Mouse (Mus musculus) MEL (cell line): ENCODE measurements at regions not wholly inside any gene's neighbourhood (a gene's known extent, or its start where the extent isn't known, plus 50 kb on each side); places are given as distances from the start of the nearest gene placed in this dataset.

Experiments used
- DNase-seq: peaks from one replicate; pipeline ENCODE4 v3.0.0; 2011; ENCODE audit warnings: low read depth, low spot score
- H3K27ac ChIP-seq: 2 replicates; pipeline ENCODE4 v1.5.1; 2012; ENCODE audit warnings: low read depth, mild to moderate bottlenecking, control low read depth, low read length, moderate library complexity; ENCODE audit not compliant: control insufficient read depth
- H3K27me3 ChIP-seq, 2 experiments: fragments of 150-350 bp in 1 of 2; sonication (generic) in 1 of 2; 2 replicates each; pipeline ENCODE4 v1.6.1; 2012; ENCODE audit warnings: low read length in 2 of 2, mild to moderate bottlenecking in 2 of 2, improper control_type of control experiment in 1 of 2, moderate library complexity in 1 of 2; ENCODE audit not compliant: insufficient read depth in 2 of 2, control insufficient read depth in 1 of 2
- H3K36me3 ChIP-seq, 2 experiments: 2 replicates each; pipeline ENCODE4 v1.6.1; 2012 to 2014; ENCODE audit warnings: low read length in 2 of 2, improper control_type of control experiment in 1 of 2, inconsistent platforms in 1 of 2, mild to moderate bottlenecking in 1 of 2; ENCODE audit not compliant: insufficient read depth in 2 of 2, control insufficient read depth in 1 of 2
- H3K4me1 ChIP-seq, 2 experiments: fragments of 150-350 bp in 1 of 2; sonication (generic) in 1 of 2; 2 replicates each; pipeline ENCODE4 v1.6.1; 2012; ENCODE audit warnings: low read length in 2 of 2, improper control_type of control experiment in 1 of 2, mild to moderate bottlenecking in 1 of 2; ENCODE audit not compliant: insufficient read depth in 2 of 2, control insufficient read depth in 1 of 2
- H3K4me3 ChIP-seq, 2 experiments: fragments of 150-350 bp in 1 of 2; sonication (generic) in 1 of 2; 2 replicates each; pipeline ENCODE4 v1.5.1; 2012; ENCODE audit warnings: low read depth in 2 of 2, low read length in 2 of 2, mild to moderate bottlenecking in 2 of 2, moderate library complexity in 2 of 2, control low read depth in 1 of 2, improper control_type of control experiment in 1 of 2; ENCODE audit not compliant: control insufficient read depth in 1 of 2, insufficient read depth in 1 of 2
- H3K79me2 ChIP-seq: 2 replicates; pipeline ENCODE4 v1.6.1; 2012; ENCODE audit warnings: mild to moderate bottlenecking, low read length, moderate library complexity; ENCODE audit not compliant: control insufficient read depth, poor library complexity, insufficient read depth
- H3K9ac ChIP-seq: 2 replicates; pipeline ENCODE4 v1.6.1; 2012; ENCODE audit warnings: low read depth, mild to moderate bottlenecking, control low read depth, low read length, moderate library complexity; ENCODE audit not compliant: control insufficient read depth, poor library complexity, severe bottlenecking
- H3K9me3 ChIP-seq: fragments of 150-350 bp; sonication (generic); replicated peaks from 2 replicates; pipeline ENCODE4 v1.6.1; 2012; ENCODE audit warnings: mild to moderate bottlenecking, low read length, improper control_type of control experiment, moderate library complexity; ENCODE audit not compliant: insufficient read depth
- CTCF ChIP-seq, 3 experiments: IDR thresholded peaks in 2 of 3; conservative IDR thresholded peaks in 1 of 3; 2 replicates each; pipeline ENCODE4 v1.5.1; 2011 to 2012; ENCODE audit warnings: low read length in 3 of 3, low read depth in 2 of 3, mild to moderate bottlenecking in 2 of 3, improper control_type of control experiment in 1 of 3, inconsistent platforms in 1 of 3, mixed read lengths in 1 of 3, moderate library complexity in 1 of 3; ENCODE audit not compliant: control insufficient read depth in 1 of 3, insufficient read depth in 1 of 3, poor library complexity in 1 of 3, severe bottlenecking in 1 of 3
- ETS1 ChIP-seq: IDR thresholded peaks from 2 replicates; pipeline ENCODE4 v1.6.1; 2012; ENCODE audit warnings: low read depth, mild to moderate bottlenecking, inconsistent platforms, low read length, improper control_type of control experiment, moderate library complexity
- HCFC1 ChIP-seq: IDR thresholded peaks from 2 replicates; pipeline ENCODE4 v1.6.1; 2012; ENCODE audit warnings: low read depth, mild to moderate bottlenecking, inconsistent platforms, low read length, improper control_type of control experiment, moderate library complexity
- MAFK ChIP-seq: IDR thresholded peaks from 2 replicates; pipeline ENCODE4 v1.6.1; 2011; ENCODE audit warnings: low read depth, mild to moderate bottlenecking, low read length, improper control_type of control experiment, borderline replicate concordance
- MXI1 ChIP-seq: IDR thresholded peaks from 2 replicates; pipeline ENCODE4 v1.6.1; 2011; ENCODE audit warnings: mild to moderate bottlenecking, low read depth, low read length, improper control_type of control experiment
- NELFE ChIP-seq: IDR thresholded peaks from 2 replicates; pipeline ENCODE4 v1.6.1; 2011; ENCODE audit warnings: low read depth, low read length, improper control_type of control experiment
- POLR2AphosphoS5 ChIP-seq: IDR thresholded peaks from 2 replicates; pipeline ENCODE4 v1.6.1; 2012; ENCODE audit warnings: low read depth, borderline replicate concordance, mild to moderate bottlenecking, inconsistent platforms, low read length, moderate library complexity, mixed read lengths
- RAD21 ChIP-seq: IDR thresholded peaks from 2 replicates; pipeline ENCODE4 v1.6.1; 2011; ENCODE audit warnings: mild to moderate bottlenecking, low read depth, low read length, improper control_type of control experiment
- TCF12 ChIP-seq: IDR thresholded peaks from 2 replicates; pipeline ENCODE4 v1.6.1; 2014; ENCODE audit warnings: low read depth, mild to moderate bottlenecking, inconsistent platforms, low read length, improper control_type of control experiment, moderate library complexity
- UBTF ChIP-seq: IDR thresholded peaks from 2 replicates; pipeline ENCODE4 v1.6.1; 2012; ENCODE audit warnings: low read depth, mild to moderate bottlenecking, inconsistent platforms, low read length, improper control_type of control experiment, moderate library complexity, borderline replicate concordance; ENCODE audit not compliant: insufficient read depth
- ZC3H11A ChIP-seq: IDR thresholded peaks from 2 replicates; pipeline ENCODE4 v1.6.1; 2012; ENCODE audit warnings: low read depth, mild to moderate bottlenecking, inconsistent platforms, low read length, improper control_type of control experiment
- ZKSCAN1 ChIP-seq: IDR thresholded peaks from 2 replicates; pipeline ENCODE4 v1.6.1; 2012; ENCODE audit warnings: low read depth, mild to moderate bottlenecking, inconsistent platforms, low read length, improper control_type of control experiment, moderate library complexity
- ZNF384 ChIP-seq: IDR thresholded peaks from 2 replicates; pipeline ENCODE4 v1.6.1; 2012; ENCODE audit warnings: low read depth, mild to moderate bottlenecking, inconsistent platforms, low read length, improper control_type of control experiment

GRCm38 (mm10) chr5:51764416-51764815 lies 196.9 kb upstream of the Ppargc1a start:
- peaks cover 0 to 4% of the 10 kb centered on the region in 2 experiments; a peak in 1 of 4 replicates for H3K4me1 ChIP-seq

DNA sequence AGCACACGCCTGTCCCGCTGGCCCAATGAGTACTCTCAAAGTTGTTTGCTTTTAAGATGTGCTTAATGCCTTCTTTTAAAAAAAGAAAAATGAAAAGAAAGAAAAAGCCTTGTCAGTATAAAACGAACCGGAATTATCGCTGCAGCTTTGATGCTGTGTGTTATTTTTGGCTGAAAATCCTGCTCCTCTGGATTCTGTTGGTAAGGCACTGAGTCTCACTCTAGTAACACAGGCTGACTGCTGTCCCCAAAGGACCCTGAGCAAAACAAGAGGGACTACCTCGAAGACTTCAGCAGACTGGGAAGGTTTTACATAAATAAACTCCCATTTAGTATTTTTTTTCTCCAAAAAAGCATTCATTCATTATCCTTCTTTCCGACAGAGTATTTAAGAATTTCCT lies 196.1 kb upstream of the Ppargc1a start:
- H3K9ac ChIP-seq = no peak overlapping the region
- no peaks in the 10 kb centered on the region for H3K9me3 ChIP-seq
- H3K4me1 ChIP-seq = peaks cover 0 to 4% of the 10 kb centered on the region in 2 experiments; a peak in 1 of 4 replicates
- no peak overlapping the region for H3K27ac ChIP-seq
- no peaks in the 10 kb centered on the region; a peak in 1 of 4 replicates for H3K36me3 ChIP-seq
- no peaks in the 10 kb centered on the region for H3K27me3 ChIP-seq
- DNase-seq = no peak
- H3K79me2 ChIP-seq = no peaks in the 10 kb centered on the region
- no peak overlapping the region for H3K4me3 ChIP-seq
- no peak for TF ChIP-seq ZNF384
- no peak for TF ChIP-seq ETS1
- no peak for TF ChIP-seq UBTF

More at GRCm38 (mm10) chr5:51764416-51764815, 196.9 kb upstream of the Ppargc1a start:
- no peak overlapping the region for H3K9ac ChIP-seq
- H3K36me3 ChIP-seq = no peaks in the 10 kb centered on the region; a peak in 1 of 4 replicates
- H3K4me3 ChIP-seq = no peak overlapping the region
- H3K27ac ChIP-seq = no peak overlapping the region
- H3K27me3 ChIP-seq = no peaks in the 10 kb centered on the region
- no peak for DNase-seq
- no peaks in the 10 kb centered on the region for H3K79me2 ChIP-seq
- no peak for TF ChIP-seq MAFK
- TF ChIP-seq RAD21 = no peak
- TF ChIP-seq ETS1 = no peak
- TF ChIP-seq ZKSCAN1 = no peak
- no peak for TF ChIP-seq CTCF (IDR thresholded peaks at IDR 0.05 in 2 of 3, conservative IDR thresholded peaks at IDR 0.05 in 1 of 3; ENCODE audit: control insufficient read depth in 1 of 3, insufficient read depth in 1 of 3, low read depth in 2 of 3, low read length in 3 of 3, poor library complexity in 1 of 3, severe bottlenecking in 1 of 3)
- TF ChIP-seq ZC3H11A = no peak
- TF ChIP-seq POLR2AphosphoS5 = no peak
- TF ChIP-seq, all 39 proteins: peak for 0
- no peaks in the 10 kb centered on the region for H3K9me3 ChIP-seq

- no peaks in the 10 kb centered on the region; a peak in 1 of 4 replicates for H3K36me3 ChIP-seq
- no peak for DNase-seq
- H3K27ac ChIP-seq = no peak overlapping the region
- no peak overlapping the region for H3K4me3 ChIP-seq
- H3K9me3 ChIP-seq = no peaks in the 10 kb centered on the region
- no peak overlapping the region for H3K9ac ChIP-seq
- H3K4me1 ChIP-seq = peaks cover 0 to 4% of the 10 kb centered on the region in 2 experiments; a peak in 1 of 4 replicates
- no peaks in the 10 kb centered on the region for H3K27me3 ChIP-seq
- H3K79me2 ChIP-seq = no peaks in the 10 kb centered on the region
- TF ChIP-seq TCF12 = no peak
- TF ChIP-seq HCFC1 = no peak
- TF ChIP-seq MAFK = no peak
- TF ChIP-seq NELFE = no peak
- TF ChIP-seq MXI1 = no peak
- no peak for TF ChIP-seq CTCF (IDR thresholded peaks at IDR 0.05 in 2 of 3, conservative IDR thresholded peaks at IDR 0.05 in 1 of 3; ENCODE audit: control insufficient read depth in 1 of 3, insufficient read depth in 1 of 3, low read depth in 2 of 3, low read length in 3 of 3, poor library complexity in 1 of 3, severe bottlenecking in 1 of 3)
Measured at GRCm38 (mm10) chr5:51762352-51762751, 194.8 kb upstream of the Ppargc1a start.
